Mouse (Mus musculus): ENCODE results near the gene Ccdc93.

Ccdc93 gene

GRCm38 (mm10) chr1:121430938-121431928 is at the start of gene Ccdc93:
Ccdc93 (plus strand) TSS chr1:121431049.
- DNase-seq: peak; percentile 99 to 100

GRCm38 (mm10) chr1:121381562-121381961 is 49.3 kb upstream of the Ccdc93 start:
- DNase-seq: no peak

GRCm38 (mm10) chr1:121388312-121388711 is 42.5 kb upstream of the Ccdc93 start:
- peak; percentile 18 to 29 for DNase-seq

GRCm38 (mm10) chr1:121388732-121389131 is 42.1 kb upstream of the Ccdc93 start:
- DNase-seq: no peak

GRCm38 (mm10) chr1:121389574-121389973 is 41.3 kb upstream of the Ccdc93 start:
- peak; percentile 18 to 23 for DNase-seq

- peak in 1 of 2 experiments; percentile 10 for DNase-seq
Observed at GRCm38 (mm10) chr1:121390003-121390402, 40.8 kb upstream of the Ccdc93 start.

- peak; percentile 10 to 11 for DNase-seq
Observed at GRCm38 (mm10) chr1:121390421-121390820, 40.4 kb upstream of the Ccdc93 start.

- DNase-seq: no peak
Observed at GRCm38 (mm10) chr1:121390855-121391254, 40.0 kb upstream of the Ccdc93 start.

GRCm38 (mm10) chr1:121393117-121393516 is 37.7 kb upstream of the Ccdc93 start:
- no peak for DNase-seq

- DNase-seq: no peak
Observed at GRCm38 (mm10) chr1:121394764-121395163, 36.1 kb upstream of the Ccdc93 start.

- DNase-seq: no peak
Observed at GRCm38 (mm10) chr1:121396501-121396900, 34.3 kb upstream of the Ccdc93 start.

- peak in 1 of 2 experiments; percentile 24 for DNase-seq
Observed at GRCm38 (mm10) chr1:121398231-121398630, 32.6 kb upstream of the Ccdc93 start.

GRCm38 (mm10) chr1:121398986-121399881 is 31.6 kb upstream of the Ccdc93 start:
- peak; percentile 21 to 32 for DNase-seq

GRCm38 (mm10) chr1:121400243-121400642 is 30.6 kb upstream of the Ccdc93 start:
- peak; percentile 57 to 69 for DNase-seq

GRCm38 (mm10) chr1:121419084-121419483 is 11.8 kb upstream of the Ccdc93 start:
- peak; percentile 72 to 74 for DNase-seq

- DNase-seq: no peak
Observed at GRCm38 (mm10) chr1:121419569-121420265, 11.1 kb upstream of the Ccdc93 start.

- DNase-seq: peak; percentile 51 to 58
Observed at GRCm38 (mm10) chr1:121430183-121430937, 489 bp upstream of the Ccdc93 start.

GRCm38 (mm10) chr1:121435981-121436380 is 5.1 kb downstream of the Ccdc93 start:
- DNase-seq: no peak

GRCm38 (mm10) chr1:121440535-121441381 is 9.9 kb downstream of the Ccdc93 start:
- peak; percentile 83 to 84 for DNase-seq

- no peak for DNase-seq
Observed at GRCm38 (mm10) chr1:121444147-121444546, 13.3 kb downstream of the Ccdc93 start.

GRCm38 (mm10) chr1:121447216-121447615 is 16.4 kb downstream of the Ccdc93 start:
- DNase-seq: no peak
